Mouse (Mus musculus) layer of hippocampus, adult 18-20 months (tissue): Measurements from ENCODE around the gene Tmem9b. TPM values are rescaled to one million over a fixed set of nuclear protein-coding genes. Genes with fewer than 3 reads are reported as not detected.
A peak's percentile ranks its signal among the peaks of the same experiment; 100 is the strongest.

Experiments used
- DNase-seq, 2 experiments: peaks; one replicate each; pipeline ENCODE4 v3.0.0; 2022; ENCODE audit warnings: low spot score in 2 of 2
- total RNA-seq, 2 experiments: library from RNA; stranded (reverse); gene quantifications; 2 replicates each; pipeline ENCODE4 v1.2.3; 2021

Gene Tmem9b
- total RNA-seq, 2 experiments from 2014 or later: 102 to 104 TPM

- no peak for DNase-seq
Observed at GRCm38 (mm10) chr7:109741060-109741459, 11.6 kb downstream of the Tmem9b start.

DNA sequence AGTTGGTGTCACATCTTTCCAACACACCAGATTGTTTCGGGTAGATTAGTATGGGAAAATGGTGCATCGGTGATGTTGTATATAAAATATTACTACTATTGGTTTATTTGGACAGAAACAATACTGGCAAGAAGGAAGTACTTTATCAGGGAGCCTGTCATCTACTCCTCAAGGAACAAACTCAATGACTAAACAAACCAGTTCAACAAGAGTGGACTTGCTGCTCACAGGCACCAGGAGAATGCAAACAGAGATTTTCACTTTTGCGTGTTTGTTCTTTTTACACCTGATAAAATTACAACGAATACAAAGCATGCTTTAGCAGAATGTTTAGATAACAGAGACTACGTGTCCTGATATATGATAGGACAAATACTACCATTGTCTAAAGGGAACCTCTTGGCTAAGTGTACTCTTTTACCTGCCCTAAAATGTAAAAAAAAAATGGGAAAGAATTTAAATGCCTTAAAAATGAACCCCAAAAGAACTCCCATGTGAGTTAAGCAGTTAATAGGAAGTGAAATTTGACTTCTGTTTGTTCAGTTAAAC, 12.8 kb downstream of the Tmem9b start:
- no peak for DNase-seq

DNA sequence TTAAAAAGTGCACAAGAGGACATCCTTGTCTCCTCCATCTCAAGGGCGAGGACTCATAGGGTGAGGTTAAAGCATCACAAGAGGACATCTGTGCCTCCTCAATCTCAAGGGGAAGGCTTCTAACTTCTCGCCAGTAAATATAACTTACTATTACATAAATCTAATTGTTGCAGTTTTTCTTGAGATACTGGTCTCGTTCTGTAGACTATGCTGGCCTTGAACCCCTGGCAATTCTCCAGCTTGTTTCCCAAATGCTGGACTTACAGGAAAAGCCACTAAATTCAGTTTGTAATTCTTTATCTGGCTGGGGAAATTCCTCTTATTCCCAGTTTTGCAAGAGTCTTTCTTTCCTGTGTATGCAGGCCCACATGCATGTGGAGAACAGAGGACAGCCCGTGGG, 17.9 kb downstream of the Tmem9b start:
- no peak for DNase-seq

DNA sequence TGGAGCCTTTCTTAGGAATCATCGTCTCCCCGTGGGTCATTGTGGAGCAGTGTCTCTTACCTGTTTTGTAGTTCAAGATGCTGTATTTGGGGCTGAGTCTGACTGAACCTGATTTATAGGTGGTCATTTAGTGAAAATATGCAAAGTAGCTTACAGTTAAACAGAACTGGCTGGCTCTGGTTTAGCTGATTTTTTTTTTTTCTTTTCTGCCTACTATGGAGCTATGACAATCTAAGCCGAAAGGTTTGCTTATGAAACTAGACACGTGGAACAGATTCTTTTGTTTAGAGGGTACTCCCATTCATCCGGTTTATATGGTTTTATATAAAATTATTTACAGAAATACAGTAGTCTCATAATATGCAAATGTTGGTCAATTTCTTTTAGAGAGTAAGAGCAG, 21.0 kb downstream of the Tmem9b start, which contains the start of gene Ascl3:
Gene Ascl3, minus strand, starts transcription at position 101 of the 400 bp plus-strand sequence.
- DNase-seq: no peak

DNA sequence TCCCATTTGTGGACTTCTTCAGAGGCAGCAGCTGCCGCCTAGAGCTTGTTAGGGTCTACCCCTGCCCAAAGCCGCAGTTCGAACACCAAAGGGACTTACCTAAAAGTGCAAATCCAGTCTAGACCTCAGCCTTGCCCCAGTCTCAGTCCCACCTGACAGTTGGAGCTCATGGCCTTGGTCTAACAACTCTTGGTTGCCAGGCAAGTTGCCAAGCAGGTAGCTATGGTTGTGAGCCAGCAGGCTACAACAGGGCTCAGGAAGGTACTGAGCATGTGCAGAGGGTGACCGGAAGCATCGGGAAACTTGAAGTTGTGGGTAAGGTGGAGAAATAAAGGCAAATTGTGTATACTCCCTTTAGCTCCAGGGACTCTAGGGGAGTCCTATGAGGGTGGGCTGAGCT, 29.0 kb downstream of the Tmem9b start, which contains the start of gene BC051019:
Gene BC051019, minus strand, starts transcription at position 154 of the 400 bp plus-strand sequence.
- DNase-seq: no peak

- no peak for DNase-seq
Observed at GRCm38 (mm10) chr7:109723114-109723513, 29.6 kb downstream of the Tmem9b start.

GRCm38 (mm10) chr7:109722618-109723017, 30.1 kb downstream of the Tmem9b start:
- no peak for DNase-seq

- peak in 1 of 2 experiments; percentile 69 for DNase-seq
Observed at GRCm38 (mm10) chr7:109719286-109719685, 33.4 kb downstream of the Tmem9b start.

- no peak for DNase-seq
Observed at GRCm38 (mm10) chr7:109713434-109713982, 39.2 kb downstream of the Tmem9b start.

DNA sequence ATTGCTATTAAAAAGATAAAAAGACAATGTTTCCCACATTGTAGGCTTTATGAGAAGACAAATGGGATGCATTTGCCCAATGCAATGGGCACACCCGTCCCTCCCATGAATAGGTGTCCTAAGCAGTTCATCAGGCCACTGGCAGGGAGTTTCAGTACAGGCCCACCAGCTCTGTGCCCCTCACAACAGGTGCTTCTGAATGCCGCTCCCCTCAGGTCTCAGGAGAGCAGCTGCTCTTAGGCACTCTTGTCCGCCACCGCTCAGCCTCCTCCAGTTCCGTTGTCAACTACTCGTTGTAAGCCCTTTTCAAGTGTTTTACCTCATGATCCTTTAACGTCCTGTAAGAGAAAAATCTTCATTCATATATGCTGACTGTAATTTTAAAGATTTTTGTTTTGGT, 40.5 kb downstream of the Tmem9b start:
- no peak for DNase-seq

- no peak for DNase-seq
Observed at GRCm38 (mm10) chr7:109710069-109710468, 42.6 kb downstream of the Tmem9b start.

GRCm38 (mm10) chr7:109708961-109709382, 43.7 kb downstream of the Tmem9b start:
- DNase-seq: no peak

GRCm38 (mm10) chr7:109707023-109707785, 45.5 kb downstream of the Tmem9b start:
- DNase-seq: peak in 1 of 2 experiments; percentile 46

DNA sequence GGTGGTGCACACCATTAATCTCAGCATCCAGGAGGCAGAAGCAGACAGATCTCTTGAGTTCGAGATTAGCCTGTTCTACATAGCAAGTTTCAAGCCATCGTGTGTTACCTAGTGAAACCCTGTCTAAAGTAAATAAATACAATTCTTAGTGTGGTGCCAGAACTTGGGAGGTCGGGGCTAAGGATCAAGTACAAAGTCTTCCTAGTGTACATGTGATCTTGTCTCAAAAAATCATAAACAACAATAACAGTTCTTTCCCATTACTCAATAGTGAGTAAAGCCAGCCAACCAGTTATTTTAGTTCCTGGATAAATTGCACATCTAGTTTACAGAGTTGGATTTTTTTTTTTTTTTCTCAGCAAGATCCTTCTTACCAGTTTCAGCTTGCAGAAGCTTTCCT, 48.2 kb downstream of the Tmem9b start:
- DNase-seq: no peak

- DNase-seq: no peak
Observed at GRCm38 (mm10) chr7:109704016-109704377, 48.7 kb downstream of the Tmem9b start.

GRCm38 (mm10) chr7:109703190-109704015, 49.3 kb downstream of the Tmem9b start, which contains the start of the genes St5 and Akip1:
TSS of gene St5 (minus strand) at chr7:109703605.
TSS of gene Akip1 (plus strand) at chr7:109703690.
- DNase-seq: peak; percentile 86 to 94

- no peak for DNase-seq
Observed at GRCm38 (mm10) chr7:109702721-109703120, 50.0 kb downstream of the Tmem9b start.

DNA sequence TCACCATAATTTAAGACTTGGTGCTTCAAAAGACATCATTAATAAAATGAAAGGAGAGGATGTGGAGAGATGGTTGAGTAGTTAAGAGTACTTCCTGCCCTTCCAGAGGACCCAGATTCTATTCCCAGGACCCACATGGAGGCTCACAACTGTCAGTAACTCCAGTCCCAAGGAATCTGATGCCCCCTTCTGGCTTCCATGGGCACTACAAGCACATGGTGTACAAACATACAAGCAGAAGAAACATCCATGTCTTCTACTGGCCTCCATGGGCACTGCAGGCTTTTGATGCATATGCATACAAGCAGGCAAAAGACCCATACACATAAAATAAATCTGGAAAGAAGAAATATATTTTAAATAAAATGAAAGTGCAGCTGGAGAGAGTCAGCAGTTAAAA, 52.5 kb downstream of the Tmem9b start:
- DNase-seq: no peak

DNA sequence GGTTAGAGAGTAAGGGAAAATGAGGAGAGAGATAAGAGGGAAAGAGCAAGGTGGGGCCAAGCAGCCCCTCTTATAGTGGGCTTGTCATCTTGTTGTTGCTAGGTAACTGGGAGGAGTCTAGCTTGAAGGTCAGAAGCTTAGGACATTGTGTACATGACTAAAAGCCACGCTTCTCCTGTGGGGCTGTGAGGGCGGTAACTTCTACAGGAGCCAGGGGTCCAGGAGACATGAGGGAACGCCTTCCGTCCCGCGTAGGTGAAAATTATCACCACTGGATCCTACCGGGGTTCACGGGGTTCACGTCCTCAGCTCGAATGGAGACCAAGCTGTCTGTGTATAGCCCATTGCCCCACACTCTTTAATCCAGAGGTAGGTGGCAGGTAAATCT, 57.3 kb downstream of the Tmem9b start:
- no peak for DNase-seq

DNA sequence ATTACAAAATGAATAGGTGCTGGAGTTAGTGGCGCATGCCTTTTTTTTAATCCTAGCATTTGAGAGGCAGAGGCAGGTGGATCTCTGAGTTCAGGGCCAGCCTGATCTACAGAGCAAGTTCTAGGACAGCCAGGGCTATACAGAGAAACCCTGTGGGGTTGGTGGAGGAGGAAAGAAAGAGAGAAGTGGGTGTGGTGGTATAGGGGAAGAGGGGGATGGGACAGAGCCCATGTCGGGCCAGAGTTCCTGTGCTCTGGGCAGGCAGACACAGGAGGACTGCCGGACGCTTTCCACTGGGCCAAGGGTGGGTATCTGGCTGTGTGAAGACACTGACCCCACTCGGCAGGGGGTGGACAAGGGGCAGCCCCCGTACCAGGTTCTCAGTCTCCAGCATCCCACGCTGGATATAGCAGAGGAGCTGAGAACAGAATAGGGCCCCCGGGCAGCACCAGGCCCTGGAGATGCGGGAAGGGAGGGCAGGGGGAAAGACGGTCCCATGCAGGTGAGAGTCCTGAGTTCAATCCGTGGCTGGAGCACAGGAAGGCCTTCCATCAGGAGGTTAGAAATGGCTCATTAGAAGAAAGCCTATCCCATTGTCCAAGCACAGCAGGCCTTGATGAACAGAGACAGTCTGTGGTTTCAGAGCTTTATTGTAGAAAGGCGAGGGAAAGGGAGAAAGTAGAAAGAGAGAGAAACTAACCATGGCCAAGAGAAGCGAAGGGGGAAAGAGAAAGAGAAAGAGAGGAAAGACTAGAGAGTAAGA, 57.9 kb downstream of the Tmem9b start:
- DNase-seq: no peak

GRCm38 (mm10) chr7:109690961-109691360, 61.7 kb downstream of the Tmem9b start:
- no peak for DNase-seq
